Mouse (Mus musculus): ENCODE results near the gene Rad51b.

- TF ChIP-seq CTCF (conservative IDR thresholded peaks at IDR 0.05 in 1 of 2, IDR thresholded peaks at IDR 0.05 in 1 of 2; ENCODE audit: low read depth in 2 of 2, low read length in 2 of 2) (no peak), HCFC1 (IDR thresholded peaks at IDR 0.05; ENCODE audit: low read depth, low read length) (no peak), BHLHE40 (IDR thresholded peaks at IDR 0.05; ENCODE audit: low read depth, low read length) (no peak), POLR2A (IDR thresholded peaks at IDR 0.05; ENCODE audit: low read depth, low read length) (no peak), NRF1 (IDR thresholded peaks at IDR 0.05; ENCODE audit: low read depth, low read length) (no peak)
These were observed 57.5 kb downstream of the Rad51b start for GRCm38 (mm10) chr12:79354621-79355020.
